Mouse (Mus musculus): ENCODE measurements at regions not wholly inside any gene's neighbourhood (a gene's known extent, or its start where the extent isn't known, plus 50 kb on each side); places are given as distances from the start of the nearest gene placed in this dataset.

DNA sequence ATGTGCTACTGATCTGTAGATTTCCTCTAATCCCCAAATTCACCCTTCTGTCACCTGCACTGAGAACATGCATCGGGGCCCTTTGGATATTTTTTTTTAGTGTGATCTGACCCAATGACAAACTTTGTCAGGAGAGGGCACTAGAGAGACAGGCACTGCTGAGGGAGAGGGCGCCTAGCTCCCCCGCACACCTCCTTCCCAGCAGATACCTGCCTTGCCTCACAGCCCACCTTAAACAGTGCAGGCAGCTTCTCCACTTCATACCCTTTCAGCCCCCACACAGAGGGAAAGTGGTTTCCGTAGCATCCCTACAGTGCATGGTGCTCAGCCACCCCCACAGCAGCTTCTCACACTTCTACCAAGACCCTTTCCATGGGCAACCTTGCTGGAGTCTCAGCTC, 670.0 kb downstream of the Tmem132b start:
- TF ChIP-seq CTCF (IDR thresholded peaks at IDR 0.05; ENCODE audit: low read depth) (no peak), EP300 (IDR thresholded peaks at IDR 0.05; ENCODE audit: low read depth) (no peak)
